Mouse (Mus musculus): Measurements from ENCODE around the gene B430305J03Rik. TPM values are rescaled to one million over a fixed set of nuclear protein-coding genes. Genes with fewer than 3 reads are reported as not detected.

The B430305J03Rik gene
- polyA plus RNA-seq, 1 experiment from 2014 or later, result not detected

- no peaks in the 10 kb centered on the region for H3K36me3 ChIP-seq (ENCODE audit: control insufficient read depth, insufficient read depth)
- H3K4me3 ChIP-seq (ENCODE audit: low read depth, low read length), result no peak within 1 kb of the TSS
- H3K27me3 ChIP-seq (ENCODE audit: control insufficient read depth, insufficient read depth, low read depth, low read length), result peaks cover 3% of the 10 kb centered on the region; the same call in 1 of the 2 replicates
- peaks cover 18% of the 10 kb centered on the region for H3K4me1 ChIP-seq (ENCODE audit: control insufficient read depth, low read depth, low read length)
- 54% methylated on average over 1 of the region's 1 CpGs for WGBS (ENCODE audit: insufficient replicate concordance)
- H3K27ac ChIP-seq (ENCODE audit: low read length), result no peak within 1 kb of the TSS
- no peak within 1 kb of the TSS for H3K4me2 ChIP-seq (ENCODE audit: low read depth, low read length)
- H3K9ac ChIP-seq (ENCODE audit: low read depth, low read length), result no peak within 1 kb of the TSS
- H3K9me3 ChIP-seq (replicated peaks; ENCODE audit: control insufficient read depth, low read length), result no peaks in the 10 kb centered on the region
- ATAC-seq (ENCODE audit: low read depth), result no peak
Measured at GRCm38 (mm10) chr3:61361338-61361737, 4.4 kb downstream of the B430305J03Rik start, which contains the start of gene Rap2b. TSS of gene Rap2b (plus strand) at chr3:61361638.

- H3K9ac ChIP-seq (ENCODE audit: low read depth, low read length), result no peak overlapping the region
- 14% methylated on average over 7 of the region's 7 CpGs for WGBS (ENCODE audit: insufficient replicate concordance)
- no peaks in the 10 kb centered on the region for H3K9me3 ChIP-seq (replicated peaks; ENCODE audit: control insufficient read depth, low read length)
- peaks cover 2% of the 10 kb centered on the region for H3K4me1 ChIP-seq (ENCODE audit: control insufficient read depth, low read depth, low read length)
- H3K27ac ChIP-seq (ENCODE audit: low read length), result no peak overlapping the region
- no peak overlapping the region for H3K4me3 ChIP-seq (ENCODE audit: low read depth, low read length)
- H3K27me3 ChIP-seq (ENCODE audit: control insufficient read depth, insufficient read depth, low read depth, low read length), result peaks cover 3% of the 10 kb centered on the region; the same call in 1 of the 2 replicates
- no peaks in the 10 kb centered on the region for H3K36me3 ChIP-seq (ENCODE audit: control insufficient read depth, insufficient read depth)
- H3K4me2 ChIP-seq (ENCODE audit: low read depth, low read length), result no peak overlapping the region
- no peak for ATAC-seq (ENCODE audit: low read depth)
Measured at GRCm38 (mm10) chr3:61358756-61359293, 6.9 kb downstream of the B430305J03Rik start.

GRCm38 (mm10) chr3:61358107-61358506 is 7.6 kb downstream of the B430305J03Rik start:
- H3K36me3 ChIP-seq (ENCODE audit: control insufficient read depth, insufficient read depth), result no peaks in the 10 kb centered on the region
- H3K27me3 ChIP-seq (ENCODE audit: control insufficient read depth, insufficient read depth, low read depth, low read length), result peaks cover 2% of the 10 kb centered on the region; the same call in 1 of the 2 replicates
- H3K4me2 ChIP-seq (ENCODE audit: low read depth, low read length), result no peak overlapping the region
- ATAC-seq (ENCODE audit: low read depth), result no peak
- H3K27ac ChIP-seq (ENCODE audit: low read length), result no peak overlapping the region
- H3K9ac ChIP-seq (ENCODE audit: low read depth, low read length), result no peak overlapping the region
- no peak overlapping the region for H3K4me3 ChIP-seq (ENCODE audit: low read depth, low read length)
- H3K4me1 ChIP-seq (ENCODE audit: control insufficient read depth, low read depth, low read length), result no peaks in the 10 kb centered on the region; the same call in 1 of the 2 replicates
- no peaks in the 10 kb centered on the region for H3K9me3 ChIP-seq (replicated peaks; ENCODE audit: control insufficient read depth, low read length)
- 34% methylated on average over 6 of the region's 6 CpGs for WGBS (ENCODE audit: insufficient replicate concordance)

- H3K4me1 ChIP-seq (ENCODE audit: control insufficient read depth, low read depth, low read length), result no peaks in the 10 kb centered on the region
- no peak for ATAC-seq (ENCODE audit: low read depth)
- no peaks in the 10 kb centered on the region for H3K27me3 ChIP-seq (ENCODE audit: control insufficient read depth, insufficient read depth, low read depth, low read length)
- H3K4me2 ChIP-seq (ENCODE audit: low read depth, low read length), result no peak overlapping the region
- H3K9ac ChIP-seq (ENCODE audit: low read depth, low read length), result no peak overlapping the region
- no peaks in the 10 kb centered on the region for H3K36me3 ChIP-seq (ENCODE audit: control insufficient read depth, insufficient read depth)
- WGBS (ENCODE audit: insufficient replicate concordance), result 36% methylated on average over 1 of the region's 1 CpGs
- H3K9me3 ChIP-seq (replicated peaks; ENCODE audit: control insufficient read depth, low read length), result no peaks in the 10 kb centered on the region
- no peak overlapping the region for H3K4me3 ChIP-seq (ENCODE audit: low read depth, low read length)
- no peak overlapping the region for H3K27ac ChIP-seq (ENCODE audit: low read length)
Measured at GRCm38 (mm10) chr3:61355464-61355863, 10.3 kb downstream of the B430305J03Rik start.

- no peak overlapping the region for H3K27ac ChIP-seq (ENCODE audit: low read length)
- no peaks in the 10 kb centered on the region for H3K27me3 ChIP-seq (ENCODE audit: control insufficient read depth, insufficient read depth, low read depth, low read length)
- H3K4me3 ChIP-seq (ENCODE audit: low read depth, low read length), result no peak overlapping the region
- ATAC-seq (ENCODE audit: low read depth), result no peak
- H3K9ac ChIP-seq (ENCODE audit: low read depth, low read length), result no peak overlapping the region
- H3K4me2 ChIP-seq (ENCODE audit: low read depth, low read length), result no peak overlapping the region
- no peaks in the 10 kb centered on the region for H3K4me1 ChIP-seq (ENCODE audit: control insufficient read depth, low read depth, low read length)
- WGBS (ENCODE audit: insufficient replicate concordance), result 83% methylated on average over 1 of the region's 1 CpGs
- H3K36me3 ChIP-seq (ENCODE audit: control insufficient read depth, insufficient read depth), result no peaks in the 10 kb centered on the region
- no peaks in the 10 kb centered on the region for H3K9me3 ChIP-seq (replicated peaks; ENCODE audit: control insufficient read depth, low read length)
Measured at GRCm38 (mm10) chr3:61349433-61349832, 16.3 kb downstream of the B430305J03Rik start.

GRCm38 (mm10) chr3:61348036-61348614 is 17.6 kb downstream of the B430305J03Rik start:
- WGBS (ENCODE audit: insufficient replicate concordance), result 62% methylated on average over 4 of the region's 4 CpGs
- H3K4me3 ChIP-seq (ENCODE audit: low read depth, low read length), result no peak overlapping the region
- H3K4me1 ChIP-seq (ENCODE audit: control insufficient read depth, low read depth, low read length), result no peaks in the 10 kb centered on the region
- H3K36me3 ChIP-seq (ENCODE audit: control insufficient read depth, insufficient read depth), result no peaks in the 10 kb centered on the region
- ATAC-seq (ENCODE audit: low read depth), result no peak
- no peaks in the 10 kb centered on the region for H3K27me3 ChIP-seq (ENCODE audit: control insufficient read depth, insufficient read depth, low read depth, low read length)
- H3K9ac ChIP-seq (ENCODE audit: low read depth, low read length), result no peak overlapping the region
- H3K27ac ChIP-seq (ENCODE audit: low read length), result no peak overlapping the region
- H3K4me2 ChIP-seq (ENCODE audit: low read depth, low read length), result no peak overlapping the region
- H3K9me3 ChIP-seq (replicated peaks; ENCODE audit: control insufficient read depth, low read length), result no peaks in the 10 kb centered on the region

- H3K4me1 ChIP-seq (ENCODE audit: control insufficient read depth, low read depth, low read length), result no peaks in the 10 kb centered on the region
- H3K9me3 ChIP-seq (replicated peaks; ENCODE audit: control insufficient read depth, low read length), result no peaks in the 10 kb centered on the region
- ATAC-seq (ENCODE audit: low read depth), result no peak
- H3K27me3 ChIP-seq (ENCODE audit: control insufficient read depth, insufficient read depth, low read depth, low read length), result no peaks in the 10 kb centered on the region
- H3K9ac ChIP-seq (ENCODE audit: low read depth, low read length), result no peak overlapping the region
- no peak overlapping the region for H3K4me2 ChIP-seq (ENCODE audit: low read depth, low read length)
- no peak overlapping the region for H3K4me3 ChIP-seq (ENCODE audit: low read depth, low read length)
- H3K36me3 ChIP-seq (ENCODE audit: control insufficient read depth, insufficient read depth), result no peaks in the 10 kb centered on the region
- no peak overlapping the region for H3K27ac ChIP-seq (ENCODE audit: low read length)
- 40% methylated on average over 1 of the region's 1 CpGs for WGBS (ENCODE audit: insufficient replicate concordance)
Measured at GRCm38 (mm10) chr3:61345636-61346035, 20.1 kb downstream of the B430305J03Rik start.

GRCm38 (mm10) chr3:61344031-61344430 is 21.7 kb downstream of the B430305J03Rik start:
- Histone ChIP-seq H3K4me2 (ENCODE audit: low read depth, low read length) (no peak overlapping the region), H3K4me1 (ENCODE audit: control insufficient read depth, low read depth, low read length) (no peaks in the 10 kb centered on the region), H3K4me3 (ENCODE audit: low read depth, low read length) (no peak overlapping the region), H3K27ac (ENCODE audit: low read length) (no peak overlapping the region), H3K27me3 (ENCODE audit: control insufficient read depth, insufficient read depth, low read depth, low read length) (no peaks in the 10 kb centered on the region), H3K36me3 (ENCODE audit: control insufficient read depth, insufficient read depth) (no peaks in the 10 kb centered on the region), H3K9me3 (replicated peaks; ENCODE audit: control insufficient read depth, low read length) (no peaks in the 10 kb centered on the region), H3K9ac (ENCODE audit: low read depth, low read length) (no peak overlapping the region)
- 45% methylated on average over 7 of the region's 7 CpGs for WGBS (ENCODE audit: insufficient replicate concordance)
- ATAC-seq (ENCODE audit: low read depth), result no peak

- Histone ChIP-seq H3K27me3 (ENCODE audit: control insufficient read depth, insufficient read depth, low read depth, low read length) (no peaks in the 10 kb centered on the region), H3K4me3 (ENCODE audit: low read depth, low read length) (no peak overlapping the region), H3K9ac (ENCODE audit: low read depth, low read length) (no peak overlapping the region), H3K4me1 (ENCODE audit: control insufficient read depth, low read depth, low read length) (no peaks in the 10 kb centered on the region), H3K4me2 (ENCODE audit: low read depth, low read length) (no peak overlapping the region), H3K27ac (ENCODE audit: low read length) (no peak overlapping the region), H3K9me3 (replicated peaks; ENCODE audit: control insufficient read depth, low read length) (no peaks in the 10 kb centered on the region), H3K36me3 (ENCODE audit: control insufficient read depth, insufficient read depth) (no peaks in the 10 kb centered on the region)
- 71% methylated on average over 5 of the region's 5 CpGs for WGBS (ENCODE audit: insufficient replicate concordance)
- no peak for ATAC-seq (ENCODE audit: low read depth)
Measured at GRCm38 (mm10) chr3:61340321-61340720, 25.4 kb downstream of the B430305J03Rik start.
